In genomic region chr6:115684271-115684670, GRCm38 (mm10) we compare ENCODE assay signal across 26 mouse cellular contexts. TPM values are rescaled to one million over a fixed set of nuclear protein-coding genes. Genes with fewer than 3 reads are reported as not detected.
DNase-seq lines count a peak whose midpoint lies in the region; ATAC-seq and TF ChIP-seq lines count a peak whose summit lies in the region.
"Had no signal": no experiment of that assay in that cellular context is flagged by ENCODE, and none has a peak within 500 bp of the region (broad histone marks: within the 10 kb centered on the region; RNA-seq: fewer than 3 reads in every experiment).

No protein-coding gene starts in this region.

- no peak for TF ChIP-seq RAD21 in MEL (IDR thresholded peaks at IDR 0.05; ENCODE audit: low read depth, low read length)

- no peak for TF ChIP-seq CTCF in intestine, postnatal 0 days (IDR thresholded peaks at IDR 0.05; ENCODE audit: low read depth)
- TF ChIP-seq CTCF in ES-Bruce4 (IDR thresholded peaks at IDR 0.05; ENCODE audit: low read depth, low read length) (no peak), MEL (IDR thresholded peaks at IDR 0.05 in 2 of 3, conservative IDR thresholded peaks at IDR 0.05 in 1 of 3; ENCODE audit: control insufficient read depth in 1 of 3, insufficient read depth in 1 of 3, low read depth in 2 of 3, low read length in 3 of 3, poor library complexity in 1 of 3, severe bottlenecking in 1 of 3) (no peak)
- no peak for TF ChIP-seq CTCF in stomach, postnatal 0 days (IDR thresholded peaks at IDR 0.05; ENCODE audit: low read depth)

- no peak overlapping the region for H3K4me2 ChIP-seq in intestine, postnatal 0 days (replicated peaks; ENCODE audit: low read depth)
- no peak overlapping the region for H3K4me2 ChIP-seq in intestine, embryonic 16.5 days (ENCODE audit: low read depth, low read length)
- H3K4me2 ChIP-seq in stomach, postnatal 0 days (replicated peaks; ENCODE audit: low read depth), result no peak overlapping the region
- no peak overlapping the region for H3K4me2 ChIP-seq in midbrain, embryonic 13.5 days (replicated peaks)
- H3K4me2 ChIP-seq in forebrain, embryonic 13.5 days, result no peak overlapping the region
- no peak overlapping the region for H3K4me2 ChIP-seq in midbrain, embryonic 15.5 days
- H3K4me2 ChIP-seq: embryonic facial prominence, embryonic 12.5 days; embryonic facial prominence, embryonic 15.5 days; forebrain, embryonic 15.5 days; heart, embryonic 15.5 days; hindbrain, embryonic 13.5 days; intestine, embryonic 15.5 days had no signal

- no peaks in the 10 kb centered on the region for H3K27me3 ChIP-seq in intestine, postnatal 0 days (replicated peaks; ENCODE audit: control insufficient read depth, insufficient read depth, low read length)
- no peaks in the 10 kb centered on the region for H3K27me3 ChIP-seq in intestine, embryonic 16.5 days (replicated peaks; ENCODE audit: control insufficient read depth, insufficient read depth, low read length)
- no peaks in the 10 kb centered on the region for H3K27me3 ChIP-seq in ES-Bruce4 (ENCODE audit: control insufficient read depth, insufficient read depth, low read length, poor library complexity, severe bottlenecking)
- H3K27me3 ChIP-seq in MEL (ENCODE audit: control insufficient read depth in 1 of 2, insufficient read depth in 2 of 2, low read length in 2 of 2), result no peaks in the 10 kb centered on the region
- H3K27me3 ChIP-seq in stomach, postnatal 0 days (ENCODE audit: control insufficient read depth, insufficient read depth, low read length), result no peaks in the 10 kb centered on the region
- no peaks in the 10 kb centered on the region for H3K27me3 ChIP-seq in midbrain, embryonic 13.5 days
- H3K27me3 ChIP-seq in forebrain, embryonic 13.5 days, result 0 out of 2 replicates have a peak, but pooled peaks cover 3% of the 10 kb centered on the region
- H3K27me3 ChIP-seq in midbrain, embryonic 15.5 days (replicated peaks), result no peaks in the 10 kb centered on the region
- H3K27me3 ChIP-seq: embryonic facial prominence, embryonic 12.5 days; embryonic facial prominence, embryonic 15.5 days; forebrain, embryonic 15.5 days; heart, embryonic 12.5 days; heart, embryonic 15.5 days; hindbrain, embryonic 13.5 days; intestine, embryonic 15.5 days had no signal

- TF ChIP-seq EP300 in ES-Bruce4 (IDR thresholded peaks at IDR 0.05; ENCODE audit: insufficient read depth, low read depth, low read length) (0 out of 2 replicates have a peak, but pooled peaks have one; percentile 14), MEL (IDR thresholded peaks at IDR 0.05; ENCODE audit: low read depth in 1 of 2, low read length in 2 of 2) (no peak)
- no peak for TF ChIP-seq EP300 in stomach, postnatal 0 days (optimal IDR thresholded peaks at IDR 0.05)

- WGBS in intestine, postnatal 0 days, result 92% methylated on average over 2 of the region's 2 CpGs
- 96% methylated on average over 2 of the region's 2 CpGs for WGBS in intestine, embryonic 16.5 days
- 100% methylated on average over 2 of the region's 2 CpGs for WGBS in stomach, postnatal 0 days
- 95% methylated on average over 2 of the region's 2 CpGs for WGBS in midbrain, embryonic 13.5 days
- 97% methylated on average over 2 of the region's 2 CpGs for WGBS in forebrain, embryonic 13.5 days
- WGBS in midbrain, embryonic 15.5 days, result 95% methylated on average over 2 of the region's 2 CpGs

- H3K36me3 ChIP-seq in intestine, postnatal 0 days (ENCODE audit: control insufficient read depth, insufficient read depth), result no peaks in the 10 kb centered on the region
- H3K36me3 ChIP-seq in intestine, embryonic 16.5 days (ENCODE audit: control insufficient read depth, insufficient read depth, low read length), result no peaks in the 10 kb centered on the region
- no peaks in the 10 kb centered on the region for H3K36me3 ChIP-seq in ES-Bruce4 (ENCODE audit: control insufficient read depth, insufficient read depth, low read length, poor library complexity, severe bottlenecking)
- peaks cover 0 to 5% of the 10 kb centered on the region in 2 experiments; a peak in 2 of 4 replicates for H3K36me3 ChIP-seq in MEL (ENCODE audit: control insufficient read depth in 1 of 2, insufficient read depth in 2 of 2, low read length in 2 of 2)
- H3K36me3 ChIP-seq in stomach, postnatal 0 days (ENCODE audit: control insufficient read depth, insufficient read depth, low read length), result no peaks in the 10 kb centered on the region
- H3K36me3 ChIP-seq in midbrain, embryonic 13.5 days, result no peaks in the 10 kb centered on the region
- H3K36me3 ChIP-seq in forebrain, embryonic 13.5 days (ENCODE audit: poor library complexity, severe bottlenecking), result no peaks in the 10 kb centered on the region
- H3K36me3 ChIP-seq in midbrain, embryonic 15.5 days (replicated peaks), result no peaks in the 10 kb centered on the region
- H3K36me3 ChIP-seq: embryonic facial prominence, embryonic 12.5 days; embryonic facial prominence, embryonic 15.5 days; forebrain, embryonic 15.5 days; heart, embryonic 12.5 days; heart, embryonic 15.5 days; hindbrain, embryonic 10.5 days; hindbrain, embryonic 13.5 days; intestine, embryonic 15.5 days had no signal

- no peaks in the 10 kb centered on the region for H3K4me1 ChIP-seq in intestine, postnatal 0 days (replicated peaks; ENCODE audit: control insufficient read depth, insufficient read depth, low read length)
- H3K4me1 ChIP-seq in intestine, embryonic 16.5 days (ENCODE audit: control insufficient read depth, insufficient read depth, low read length), result no peaks in the 10 kb centered on the region
- H3K4me1 ChIP-seq in ES-Bruce4 (ENCODE audit: control insufficient read depth, insufficient read depth, low read length) (peaks cover 3% of the 10 kb centered on the region), MEL (ENCODE audit: control insufficient read depth in 1 of 2, insufficient read depth in 2 of 2, low read length in 2 of 2) (peaks cover under 1 to 16% of the 10 kb centered on the region in 2 experiments; a peak in 3 of 4 replicates)
- no peaks in the 10 kb centered on the region for H3K4me1 ChIP-seq in stomach, postnatal 0 days (replicated peaks; ENCODE audit: control insufficient read depth, insufficient read depth)
- H3K4me1 ChIP-seq in midbrain, embryonic 13.5 days (replicated peaks), result no peaks in the 10 kb centered on the region
- no peaks in the 10 kb centered on the region for H3K4me1 ChIP-seq in forebrain, embryonic 13.5 days
- no peaks in the 10 kb centered on the region for H3K4me1 ChIP-seq in midbrain, embryonic 15.5 days
- H3K4me1 ChIP-seq: embryonic facial prominence, embryonic 12.5 days; embryonic facial prominence, embryonic 15.5 days; forebrain, embryonic 15.5 days; hindbrain, embryonic 13.5 days; intestine, embryonic 15.5 days had no signal

- TF ChIP-seq POLR2A in ES-Bruce4 (IDR thresholded peaks at IDR 0.05; ENCODE audit: insufficient read depth, low read length) (no peak), MEL (IDR thresholded peaks at IDR 0.05; ENCODE audit: control insufficient read depth in 1 of 2, insufficient read depth in 1 of 2, low read depth in 1 of 2, low read length in 2 of 2, poor library complexity in 1 of 2) (no peak)

- H3K79me2 ChIP-seq in MEL (ENCODE audit: control insufficient read depth, insufficient read depth, low read length, poor library complexity), result no peaks in the 10 kb centered on the region

- peaks cover 6% of the 10 kb centered on the region; the same call in 1 of the 2 replicates for H3K9me3 ChIP-seq in intestine, postnatal 0 days (ENCODE audit: control insufficient read depth)
- H3K9me3 ChIP-seq in intestine, embryonic 16.5 days (ENCODE audit: control insufficient read depth, low read length), result peaks cover 6% of the 10 kb centered on the region; the same call in 1 of the 2 replicates
- H3K9me3 ChIP-seq in ES-Bruce4 (replicated peaks; ENCODE audit: control insufficient read depth, insufficient read depth, low read length, poor library complexity, severe bottlenecking), result no peaks in the 10 kb centered on the region
- H3K9me3 ChIP-seq in MEL (replicated peaks; ENCODE audit: insufficient read depth, low read length), result no peaks in the 10 kb centered on the region
- H3K9me3 ChIP-seq in stomach, postnatal 0 days (ENCODE audit: control insufficient read depth, low read length), result peaks cover 5% of the 10 kb centered on the region; the same call in 1 of the 2 replicates
- no peaks in the 10 kb centered on the region for H3K9me3 ChIP-seq in midbrain, embryonic 13.5 days
- peaks cover 7% of the 10 kb centered on the region; the same call in 1 of the 2 replicates for H3K9me3 ChIP-seq in forebrain, embryonic 13.5 days (replicated peaks)
- no peaks in the 10 kb centered on the region for H3K9me3 ChIP-seq in midbrain, embryonic 15.5 days
- H3K9me3 ChIP-seq: embryonic facial prominence, embryonic 12.5 days; forebrain, embryonic 15.5 days; hindbrain, embryonic 10.5 days; hindbrain, embryonic 13.5 days; intestine, embryonic 15.5 days had no signal

- H3K27ac ChIP-seq in intestine, postnatal 0 days (ENCODE audit: low read depth, low read length), result no peak overlapping the region
- no peak overlapping the region for H3K27ac ChIP-seq in intestine, embryonic 16.5 days (ENCODE audit: low read length)
- peak overlapping the region; percentile 96 for H3K27ac ChIP-seq in ES-Bruce4 (ENCODE audit: insufficient read depth, low read length)
- H3K27ac ChIP-seq in MEL (ENCODE audit: control insufficient read depth, low read depth, low read length), result peak overlapping the region; percentile 87
- no peak overlapping the region for H3K27ac ChIP-seq in stomach, postnatal 0 days (replicated peaks)
- no peak overlapping the region for H3K27ac ChIP-seq in midbrain, embryonic 13.5 days
- H3K27ac ChIP-seq in forebrain, embryonic 13.5 days, result no peak overlapping the region
- no peak overlapping the region for H3K27ac ChIP-seq in midbrain, embryonic 15.5 days
- H3K27ac ChIP-seq: embryonic facial prominence, embryonic 12.5 days; embryonic facial prominence, embryonic 15.5 days; forebrain, embryonic 15.5 days; heart, embryonic 15.5 days; hindbrain, embryonic 13.5 days; intestine, embryonic 15.5 days had no signal

- peak; percentile 67; the same call in 1 of the 2 replicates for ATAC-seq in intestine, postnatal 0 days
- no peak for ATAC-seq in intestine, embryonic 16.5 days
- peak; percentile 37; the same call in 1 of the 2 replicates for ATAC-seq in stomach, postnatal 0 days (ENCODE audit: low FRiP score, low TSS enrichment)
- ATAC-seq in midbrain, embryonic 13.5 days, result no peak
- no peak for ATAC-seq in forebrain, embryonic 13.5 days
- no peak for ATAC-seq in midbrain, embryonic 15.5 days (replicated peaks)
- ATAC-seq: forebrain, embryonic 15.5 days; hindbrain, embryonic 16.5 days; intestine, embryonic 15.5 days had no signal

- DNase-seq in MEL (ENCODE audit: low read depth, low spot score), result no peak
- DNase-seq in stomach, postnatal 0 days (ENCODE audit: low spot score), result no peak
- DNase-seq: adrenal gland, adult 8-10 months; adrenal gland, postnatal 25 days; cerebellum, adult 18-20 months; cerebellum, adult 9-10 months; cerebellum, postnatal 14 days; gastrocnemius, postnatal 25 days; heart, adult 18-20 months; heart, postnatal 10 days; heart, postnatal 36 days had no signal

- no peak overlapping the region for H3K9ac ChIP-seq in intestine, postnatal 0 days (ENCODE audit: low read depth, low read length)
- H3K9ac ChIP-seq in intestine, embryonic 16.5 days (ENCODE audit: low read depth, low read length), result no peak overlapping the region
- peak overlapping the region; percentile 76; the same call in 1 of the 2 replicates for H3K9ac ChIP-seq in ES-Bruce4 (ENCODE audit: low read depth, poor library complexity, severe bottlenecking)
- no peak overlapping the region; the same call in 1 of the 2 replicates for H3K9ac ChIP-seq in MEL (ENCODE audit: control insufficient read depth, low read depth, low read length, poor library complexity, severe bottlenecking)
- no peak overlapping the region for H3K9ac ChIP-seq in stomach, postnatal 0 days (ENCODE audit: low read length)
- no peak overlapping the region for H3K9ac ChIP-seq in midbrain, embryonic 13.5 days (replicated peaks)
- no peak overlapping the region for H3K9ac ChIP-seq in forebrain, embryonic 13.5 days
- no peak overlapping the region for H3K9ac ChIP-seq in midbrain, embryonic 15.5 days
- H3K9ac ChIP-seq: embryonic facial prominence, embryonic 12.5 days; embryonic facial prominence, embryonic 15.5 days; forebrain, embryonic 15.5 days; heart, embryonic 12.5 days; heart, embryonic 15.5 days; hindbrain, embryonic 13.5 days; intestine, embryonic 15.5 days had no signal

- H3K4me3 ChIP-seq in intestine, postnatal 0 days (ENCODE audit: low read depth, low read length), result no peak overlapping the region
- H3K4me3 ChIP-seq in intestine, embryonic 16.5 days (ENCODE audit: low read length), result no peak overlapping the region
- H3K4me3 ChIP-seq in ES-Bruce4 (ENCODE audit: low read depth, low read length), result peak overlapping the region; percentile 9; the same call in 1 of the 2 replicates
- no peak overlapping the region; a peak in 1 of 4 replicates for H3K4me3 ChIP-seq in MEL (ENCODE audit: control insufficient read depth in 1 of 2, insufficient read depth in 1 of 2, low read depth in 2 of 2, low read length in 2 of 2)
- H3K4me3 ChIP-seq in stomach, postnatal 0 days (ENCODE audit: low read depth, low read length), result no peak overlapping the region
- no peak overlapping the region for H3K4me3 ChIP-seq in midbrain, embryonic 13.5 days (replicated peaks)
- no peak overlapping the region for H3K4me3 ChIP-seq in forebrain, embryonic 13.5 days
- no peak overlapping the region for H3K4me3 ChIP-seq in midbrain, embryonic 15.5 days
- H3K4me3 ChIP-seq: embryonic facial prominence, embryonic 12.5 days; embryonic facial prominence, embryonic 15.5 days; forebrain, embryonic 15.5 days; heart, embryonic 12.5 days; heart, embryonic 15.5 days; hindbrain, embryonic 13.5 days; intestine, embryonic 15.5 days had no signal

RNA-seq across cellular contexts. Expression of gene Raf1, which starts 7.8 kb away (rescaled TPM):
- polyA plus RNA-seq in intestine, postnatal 0 days (2015; fragmentation: Nextera tagmentation; extraction: Ambion mirVana), result 64.9 and 66.4 TPM in 2 replicates
- polyA plus RNA-seq in intestine, embryonic 16.5 days (2015; fragmentation: Nextera tagmentation; extraction: Ambion mirVana), result 71.4 and 75.4 TPM in 2 replicates
- polyA plus RNA-seq in ES-Bruce4 (2011; ENCODE audit: insufficient read depth, insufficient read length, low read depth, missing spikeins) (67.7 and 81.1 TPM in 2 replicates), MEL (2012; ENCODE audit: insufficient read depth in 1 of 2, insufficient read length in 2 of 2, low read depth in 1 of 2, low replicate concordance in 2 of 2, missing spikeins in 1 of 2) (10 to 100 TPM in 1 of 2 experiments, not detected in 1; 80.7 TPM)
- total RNA-seq in MEL (2012; rRNA removed), result 79.3 and 79.7 TPM in 2 replicates
- 67.1 and 70.8 TPM in 2 replicates for polyA plus RNA-seq in stomach, postnatal 0 days (2015; fragmentation: Nextera tagmentation; extraction: Ambion mirVana)
- 141 and 159 TPM in 2 replicates for polyA plus RNA-seq in midbrain, embryonic 13.5 days (2015; fragmentation: Nextera tagmentation; extraction: Ambion mirVana)
- 137 and 156 TPM in 2 replicates for polyA plus RNA-seq in forebrain, embryonic 13.5 days (2015; fragmentation: Nextera tagmentation; extraction: Ambion mirVana)
- 142 and 146 TPM in 2 replicates for polyA plus RNA-seq in midbrain, embryonic 15.5 days (2015; fragmentation: Nextera tagmentation; extraction: Ambion mirVana)

Comparison
In these comparisons a context has a peak if more than half of its experiments do, and no peak if none do; other contexts are left out.
1. ATAC-seq: peak in intestine, postnatal 0 days (single experiment) and stomach, postnatal 0 days (single experiment); none in intestine, embryonic 16.5 days (single experiment), midbrain, embryonic 13.5 days (single experiment), forebrain, embryonic 13.5 days (single experiment) and midbrain, embryonic 15.5 days (single experiment).
2. H3K27ac ChIP-seq: peak in ES-Bruce4 (single experiment) and MEL (single experiment); none in intestine, postnatal 0 days (single experiment), intestine, embryonic 16.5 days (single experiment), stomach, postnatal 0 days (single experiment), midbrain, embryonic 13.5 days (single experiment), forebrain, embryonic 13.5 days (single experiment) and midbrain, embryonic 15.5 days (single experiment).